In genomic region chr17:89554754-89555153, GRCm38 (mm10) we compare ENCODE assay signal across 22 mouse cellular contexts.
"Had no signal": no experiment of that assay in that cellular context is flagged by ENCODE, and none has a peak within 500 bp of the region (broad histone marks: within the 10 kb centered on the region; RNA-seq: fewer than 3 reads in every experiment).

No protein-coding gene starts in this region.

- H3K4me3 ChIP-seq: limb, embryonic 10.5 days; limb, embryonic 13.5 days; liver, embryonic 12.5 days; liver, embryonic 15.5 days; lung, embryonic 15.5 days; megakaryocyte, embryonic 14.5 days; midbrain, embryonic 10.5 days; neural tube, embryonic 12.5 days; neural tube, embryonic 15.5 days had no signal

- H3K9ac ChIP-seq: limb, embryonic 13.5 days; liver, embryonic 12.5 days; liver, embryonic 15.5 days; lung, embryonic 15.5 days; neural tube, embryonic 12.5 days; neural tube, embryonic 15.5 days had no signal

- ATAC-seq: inflammation-experienced regulatory T-cells, adult 6 months; intestine, postnatal 0 days; liver, embryonic 12.5 days had no signal

- DNase-seq: kidney, adult 2 months; kidney, postnatal 25 days; liver; lung, adult 18-20 months; lung, postnatal 10 days; lung, postnatal 36 days; midbrain, embryonic 14.5 days; thymus, adult 2 months; thymus, postnatal 14 days; thymus, postnatal 4 days had no signal

- H3K4me1 ChIP-seq: limb, embryonic 10.5 days; limb, embryonic 13.5 days; liver, embryonic 12.5 days; liver, embryonic 15.5 days; lung, embryonic 15.5 days; megakaryocyte, embryonic 14.5 days; midbrain, embryonic 10.5 days; neural tube, embryonic 12.5 days; neural tube, embryonic 15.5 days had no signal

- H3K9me3 ChIP-seq: limb, embryonic 10.5 days; limb, embryonic 13.5 days; liver, embryonic 12.5 days; liver, embryonic 15.5 days; lung, embryonic 15.5 days; megakaryocyte, embryonic 14.5 days; midbrain, embryonic 10.5 days; neural tube, embryonic 12.5 days; neural tube, embryonic 15.5 days had no signal

- H3K27me3 ChIP-seq: limb, embryonic 13.5 days; liver, embryonic 12.5 days; liver, embryonic 15.5 days; lung, embryonic 15.5 days; megakaryocyte, embryonic 14.5 days; neural tube, embryonic 12.5 days; neural tube, embryonic 15.5 days had no signal

- H3K36me3 ChIP-seq: limb, embryonic 10.5 days; limb, embryonic 13.5 days; liver, embryonic 12.5 days; liver, embryonic 15.5 days; lung, embryonic 15.5 days; midbrain, embryonic 10.5 days; neural tube, embryonic 12.5 days; neural tube, embryonic 15.5 days had no signal

- H3K4me2 ChIP-seq: limb, embryonic 13.5 days; liver, embryonic 12.5 days; liver, embryonic 15.5 days; lung, embryonic 15.5 days; neural tube, embryonic 12.5 days; neural tube, embryonic 15.5 days had no signal

- H3K27ac ChIP-seq: kidney, postnatal 0 days; limb, embryonic 10.5 days; limb, embryonic 13.5 days; liver, embryonic 12.5 days; liver, embryonic 15.5 days; lung, embryonic 15.5 days; midbrain, embryonic 10.5 days; neural tube, embryonic 12.5 days; neural tube, embryonic 15.5 days had no signal
